Mouse (Mus musculus) erythroblast, embryonic 14.5 days (primary cell): ENCODE data around the gene Acaa1a.
"Not testable (repeated sequence)": the region's sequence is repeated elsewhere in the genome, so short reads cannot be mapped to it uniquely, and the experiment has no call there.

Experiments
- GATA1 ChIP-seq: IDR thresholded peaks from 2 replicates; pipeline ENCODE4 v1.6.1; 2012; ENCODE audit warnings: low read length, inconsistent platforms, mixed read lengths
- TAL1 ChIP-seq: IDR thresholded peaks from 3 replicates; pipeline ENCODE4 v1.6.1; 2012; ENCODE audit warnings: low read length, inconsistent platforms, mixed read lengths

DNA sequence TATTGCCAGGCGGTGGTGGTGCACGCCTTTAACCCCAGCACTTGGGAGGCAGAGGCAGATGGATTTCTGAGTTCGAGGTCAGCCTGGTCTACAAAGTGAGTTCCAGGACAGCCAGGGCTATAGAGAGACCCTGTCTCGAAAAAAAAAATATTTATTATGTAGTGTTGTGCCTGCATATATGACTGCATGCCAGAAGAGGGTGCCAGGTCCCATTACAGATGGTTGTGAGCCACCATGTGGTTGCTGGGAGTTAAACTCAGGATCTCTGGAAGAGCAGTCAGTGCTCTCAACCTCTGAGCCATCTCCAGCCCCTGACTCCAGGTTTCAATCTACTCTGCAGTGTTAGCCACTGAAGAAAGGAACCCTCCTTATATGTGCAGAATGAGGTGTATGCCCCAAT, 31.3 kb downstream of the Acaa1a start:
- not testable (repeated sequence) for TF ChIP-seq GATA1, TAL1
